In genomic region chr11:98149786-98150624, GRCm38 (mm10) we compare ENCODE assay signal across 8 mouse cellular contexts. TPM values are rescaled to one million over a fixed set of nuclear protein-coding genes. Genes with fewer than 3 reads are reported as not detected.
DNase-seq lines count a peak whose midpoint lies in the region; ATAC-seq and TF ChIP-seq lines count a peak whose summit lies in the region.

Fbxl20 (minus strand) TSS chr11:98150403.

- ATAC-seq in cerebellum, adult (ENCODE audit: insufficient number of reproducible peaks, low FRiP score, low TSS enrichment), result peak; percentile 76
- ATAC-seq in forebrain, embryonic 13.5 days, result peak; percentile 91
- peak; percentile 74 for ATAC-seq in liver, postnatal 0 days
- ATAC-seq in neural tube, embryonic 14.5 days (ENCODE audit: low read depth), result peak; percentile 91

- peak within 1 kb of the TSS; percentile 98 for H3K9ac ChIP-seq in ES-Bruce4 (ENCODE audit: low read depth, poor library complexity, severe bottlenecking)
- peak within 1 kb of the TSS; percentile 95 for H3K9ac ChIP-seq in forebrain, embryonic 13.5 days
- peak within 1 kb of the TSS; percentile 87 for H3K9ac ChIP-seq in liver, postnatal 0 days (replicated peaks)
- peak within 1 kb of the TSS; percentile 92 for H3K9ac ChIP-seq in neural tube, embryonic 14.5 days (replicated peaks; ENCODE audit: low read depth, low read length)

- peaks cover 2% of the 10 kb centered on the region for H3K36me3 ChIP-seq in ES-Bruce4 (ENCODE audit: control insufficient read depth, insufficient read depth, low read length, poor library complexity, severe bottlenecking)
- peaks cover 15% of the 10 kb centered on the region for H3K36me3 ChIP-seq in forebrain, embryonic 13.5 days (ENCODE audit: poor library complexity, severe bottlenecking)
- peaks cover 2% of the 10 kb centered on the region; the same call in 1 of the 2 replicates for H3K36me3 ChIP-seq in liver, postnatal 0 days (replicated peaks; ENCODE audit: insufficient read depth, low read length)
- peaks cover 3% of the 10 kb centered on the region for H3K36me3 ChIP-seq in neural tube, embryonic 14.5 days (ENCODE audit: control insufficient read depth, insufficient read depth, low read length)

- H3K4me2 ChIP-seq in forebrain, embryonic 13.5 days, result peak within 1 kb of the TSS; percentile 94
- H3K4me2 ChIP-seq in liver, postnatal 0 days (ENCODE audit: low read depth, low read length), result peak within 1 kb of the TSS; percentile 86
- H3K4me2 ChIP-seq in neural tube, embryonic 14.5 days (ENCODE audit: low read depth, low read length), result peak within 1 kb of the TSS; percentile 91

- H3K27ac ChIP-seq in ES-Bruce4 (ENCODE audit: insufficient read depth, low read length), result no peak within 1 kb of the TSS; the same call in 1 of the 2 replicates
- H3K27ac ChIP-seq in forebrain, embryonic 13.5 days, result peak within 1 kb of the TSS; percentile 96
- peak within 1 kb of the TSS; percentile 97 for H3K27ac ChIP-seq in liver, postnatal 0 days (ENCODE audit: low read depth)
- H3K27ac ChIP-seq in neural tube, embryonic 14.5 days (ENCODE audit: low read depth, low read length), result peak within 1 kb of the TSS; percentile 95

- no peaks in the 10 kb centered on the region for H3K27me3 ChIP-seq in ES-Bruce4 (ENCODE audit: control insufficient read depth, insufficient read depth, low read length, poor library complexity, severe bottlenecking)
- H3K27me3 ChIP-seq in forebrain, embryonic 13.5 days, result no peaks in the 10 kb centered on the region
- H3K27me3 ChIP-seq in liver, postnatal 0 days (ENCODE audit: insufficient read depth, low read length), result no peaks in the 10 kb centered on the region
- no peaks in the 10 kb centered on the region; the same call in 1 of the 2 replicates for H3K27me3 ChIP-seq in neural tube, embryonic 14.5 days (ENCODE audit: control insufficient read depth, insufficient read depth, low read length)

- intact Hi-C loops in heart, postnatal 10 days (cut with DNase I), result loop anchor here (2.0 kb wide), 2 partner anchors 35 to 121 kb away; no protein-coding TSS in a partner anchor

- H3K9me3 ChIP-seq in ES-Bruce4 (replicated peaks; ENCODE audit: control insufficient read depth, insufficient read depth, low read length, poor library complexity, severe bottlenecking), result no peaks in the 10 kb centered on the region
- H3K9me3 ChIP-seq in forebrain, embryonic 13.5 days (replicated peaks), result no peaks in the 10 kb centered on the region
- H3K9me3 ChIP-seq in liver, postnatal 0 days (ENCODE audit: low read length), result no peaks in the 10 kb centered on the region
- no peaks in the 10 kb centered on the region for H3K9me3 ChIP-seq in neural tube, embryonic 14.5 days (ENCODE audit: control insufficient read depth, low read length)

- TF ChIP-seq CTCF in ES-Bruce4 (IDR thresholded peaks at IDR 0.05; ENCODE audit: low read depth, low read length), result no peak
- TF ChIP-seq CTCF in liver, postnatal 0 days (IDR thresholded peaks at IDR 0.05; ENCODE audit: low read depth), result no peak

- DNase-seq in heart, postnatal 10 days, result peak; percentile 93 to 95
- DNase-seq in large intestine, adult 2 months (ENCODE audit: low read depth, low spot score), result peak; percentile 81
- peak; percentile 95 for DNase-seq in liver, postnatal 0 days
- DNase-seq in testis, postnatal 10 days (ENCODE audit: low spot score), result peak; percentile 93

- WGBS in forebrain, embryonic 13.5 days, result under 1% methylated on average over 44 of the region's 65 CpGs
- WGBS in large intestine, adult 2 months, result under 1% methylated on average over 64 of the region's 65 CpGs
- 2% methylated on average over 36 of the region's 65 CpGs for WGBS in liver, postnatal 0 days (ENCODE audit: insufficient replicate concordance)
- WGBS in neural tube, embryonic 14.5 days, result under 1% methylated on average over 59 of the region's 65 CpGs

- peak within 1 kb of the TSS; percentile 95 for H3K4me3 ChIP-seq in ES-Bruce4 (ENCODE audit: low read depth, low read length)
- peak within 1 kb of the TSS; percentile 96 for H3K4me3 ChIP-seq in forebrain, embryonic 13.5 days
- peak within 1 kb of the TSS; percentile 83 for H3K4me3 ChIP-seq in liver, postnatal 0 days (ENCODE audit: low read depth, low read length)
- peak within 1 kb of the TSS; percentile 99 for H3K4me3 ChIP-seq in neural tube, embryonic 14.5 days (ENCODE audit: low read depth, low read length)

- no peak for TF ChIP-seq EP300 in ES-Bruce4 (IDR thresholded peaks at IDR 0.05; ENCODE audit: insufficient read depth, low read depth, low read length)
- TF ChIP-seq EP300 in liver, postnatal 0 days (IDR thresholded peaks at IDR 0.05; ENCODE audit: low read depth), result no peak

- peaks cover 2% of the 10 kb centered on the region for H3K4me1 ChIP-seq in ES-Bruce4 (ENCODE audit: control insufficient read depth, insufficient read depth, low read length)
- H3K4me1 ChIP-seq in forebrain, embryonic 13.5 days, result peaks cover 29% of the 10 kb centered on the region
- H3K4me1 ChIP-seq in liver, postnatal 0 days (ENCODE audit: insufficient read depth), result peaks cover 11% of the 10 kb centered on the region
- H3K4me1 ChIP-seq in neural tube, embryonic 14.5 days (ENCODE audit: control insufficient read depth, insufficient read depth, low read length), result peaks cover 20% of the 10 kb centered on the region

- TF ChIP-seq POLR2A in ES-Bruce4 (IDR thresholded peaks at IDR 0.05; ENCODE audit: insufficient read depth, low read length), result no peak

RNA-seq across cellular contexts. Expression of gene Fbxl20, which starts in this region (rescaled TPM):
- 44.5 and 45.8 TPM in 2 replicates for polyA plus RNA-seq in ES-Bruce4 (2011; ENCODE audit: insufficient read depth, insufficient read length, low read depth, missing spikeins)
- 31.8 and 32.9 TPM in 2 replicates for polyA plus RNA-seq in forebrain, embryonic 13.5 days (2015; fragmentation: Nextera tagmentation; extraction: Ambion mirVana)
- 10 to 100 TPM; 21.0 to 27.6 TPM for total RNA-seq in heart, postnatal 10 days (2021)
- polyA plus RNA-seq in large intestine, adult 2 months (2012; rRNA removed), result 5.4 and 8.2 TPM in 2 replicates
- 4.9 and 6.3 TPM in 2 replicates for polyA plus RNA-seq in liver, postnatal 0 days (2015; fragmentation: Nextera tagmentation; extraction: Ambion mirVana)
- 21.1 and 26.2 TPM in 2 replicates for polyA plus RNA-seq in neural tube, embryonic 14.5 days (2014; fragmentation: Nextera tagmentation; extraction: Ambion mirVana)
